Mouse (Mus musculus): ENCODE results near the gene Ftsj3. TPM values are rescaled to one million over a fixed set of nuclear protein-coding genes. Genes with fewer than 3 reads are reported as not detected.
"Not testable (repeated sequence)": the region's sequence is repeated elsewhere in the genome, so short reads cannot be mapped to it uniquely, and the experiment has no call there.

Gene Ftsj3
- polyA plus RNA-seq, 1 experiment from 2014 or later: 60.7 TPM

DNA sequence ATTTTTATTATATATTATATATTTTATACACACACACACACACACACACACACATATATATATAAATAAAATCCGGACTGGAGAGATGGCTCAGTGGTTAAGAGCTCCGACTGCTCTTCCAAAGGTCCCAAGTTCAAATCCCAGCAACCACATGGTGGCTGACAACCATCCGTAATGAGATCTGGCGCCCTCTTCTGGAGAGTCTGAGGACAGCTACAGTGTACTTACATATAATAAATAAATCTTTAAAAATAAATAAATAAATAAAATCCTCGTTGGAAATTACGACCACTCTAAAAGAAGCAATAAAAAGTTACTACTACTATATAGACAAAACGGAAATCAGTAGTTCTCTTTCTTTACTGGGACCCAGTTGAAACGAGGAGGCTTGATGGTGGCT, 21.9 kb downstream of the Ftsj3 start:
- H3K4me2 ChIP-seq; H3K4me1 ChIP-seq (ENCODE audit: insufficient read depth); H3K9me3 ChIP-seq (ENCODE audit: low read depth, low read length); ATAC-seq (ENCODE audit: insufficient read depth); H3K4me3 ChIP-seq (ENCODE audit: low read depth, low read length); H3K27ac ChIP-seq (ENCODE audit: low read depth); H3K9ac ChIP-seq; H3K27me3 ChIP-seq (ENCODE audit: insufficient read depth, low read length); DNase-seq: not testable (repeated sequence)
- H3K36me3 ChIP-seq (ENCODE audit: insufficient read depth): peaks cover 81% of the 10 kb centered on the region
- 73% methylated on average over 8 of the region's 8 CpGs for WGBS
- 0 out of 2 replicates have a peak, but pooled peaks have one; percentile 17 for TF ChIP-seq CTCF (IDR thresholded peaks at IDR 0.05; ENCODE audit: low read depth)

DNA sequence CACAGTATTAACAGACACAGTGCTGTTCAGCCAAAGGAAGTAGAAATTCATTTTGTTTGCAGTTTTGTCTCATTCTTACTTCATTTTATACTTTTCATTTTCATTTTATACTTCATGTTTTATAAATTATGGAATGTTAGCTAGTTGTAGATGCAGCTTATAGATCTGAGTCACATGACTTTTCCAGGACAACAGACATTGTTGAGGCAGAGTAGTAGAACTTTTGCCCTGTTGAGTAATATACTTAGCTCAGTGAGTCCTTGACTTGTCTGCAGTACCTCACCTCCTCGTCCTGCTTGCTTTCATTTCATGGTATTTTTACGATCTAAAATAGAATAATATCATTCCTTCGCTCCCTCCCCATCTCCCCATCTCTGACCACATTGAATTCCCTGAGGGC, 35.3 kb downstream of the Ftsj3 start:
- Histone ChIP-seq H3K9me3 (ENCODE audit: low read depth, low read length) (no peaks in the 10 kb centered on the region), H3K27me3 (ENCODE audit: insufficient read depth, low read length) (no peaks in the 10 kb centered on the region), H3K9ac (no peak overlapping the region), H3K4me2 (no peak overlapping the region), H3K4me3 (ENCODE audit: low read depth, low read length) (no peak overlapping the region), H3K4me1 (ENCODE audit: insufficient read depth) (peaks cover 9% of the 10 kb centered on the region), H3K27ac (ENCODE audit: low read depth) (no peak overlapping the region), H3K36me3 (ENCODE audit: insufficient read depth) (peaks cover 21% of the 10 kb centered on the region)
- DNase-seq: no peak
- TF ChIP-seq CTCF (IDR thresholded peaks at IDR 0.05; ENCODE audit: low read depth): no peak
- no peak for ATAC-seq (ENCODE audit: insufficient read depth)
- WGBS: 86% methylated on average over 3 of the region's 3 CpGs

DNA sequence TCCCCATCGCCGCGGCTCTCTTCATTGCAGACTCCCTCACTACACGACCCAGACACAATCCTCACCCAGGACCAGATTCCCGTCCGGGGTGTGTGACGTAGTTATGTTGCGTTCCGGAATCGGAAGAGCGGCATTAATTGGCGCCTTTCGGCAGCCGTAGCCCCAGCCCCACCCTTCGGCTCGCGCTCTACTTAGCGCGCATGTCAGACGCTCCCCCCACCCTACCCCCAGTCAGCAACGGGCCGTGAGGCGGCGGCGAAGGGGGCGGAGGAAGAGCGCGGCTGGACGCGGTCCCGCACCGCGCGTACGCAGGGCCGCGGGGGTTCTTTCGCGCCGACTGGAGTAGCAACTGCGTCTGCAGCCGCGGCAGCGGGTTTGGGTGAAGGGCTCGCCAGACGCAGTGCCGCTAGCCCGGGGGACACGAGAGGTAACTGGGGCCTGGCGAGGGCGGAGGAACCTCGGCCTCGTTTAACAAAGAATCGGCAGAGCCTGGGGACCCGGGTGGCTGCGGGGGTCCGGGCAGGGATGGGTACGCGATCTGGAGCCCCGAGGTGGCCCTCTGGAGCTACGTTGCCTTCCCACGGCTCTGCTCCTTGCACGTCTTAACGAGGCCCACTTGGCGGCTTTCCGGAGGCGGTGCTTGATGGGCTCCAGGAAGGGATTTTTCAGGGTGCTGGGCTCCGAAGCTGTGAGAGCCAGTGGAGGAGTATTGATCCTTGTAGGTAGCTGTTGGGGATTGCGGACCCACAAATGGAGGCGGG, 39.0 kb downstream of the Ftsj3 start, which contains the start of gene Ddx42:
Ddx42 (plus strand) TSS at position 197 of the 761 bp plus-strand sequence.
- peaks cover 19% of the 10 kb centered on the region for H3K4me1 ChIP-seq (ENCODE audit: insufficient read depth)
- peak; percentile 99 for DNase-seq
- H3K4me3 ChIP-seq (ENCODE audit: low read depth, low read length): peak within 1 kb of the TSS; percentile 93
- under 1% methylated on average over 70 of the region's 70 CpGs for WGBS
- peak within 1 kb of the TSS; percentile 98 for H3K27ac ChIP-seq (ENCODE audit: low read depth)
- H3K9ac ChIP-seq: peak within 1 kb of the TSS; percentile 95
- no peak for TF ChIP-seq CTCF (IDR thresholded peaks at IDR 0.05; ENCODE audit: low read depth)
- H3K4me2 ChIP-seq: peak within 1 kb of the TSS; percentile 89
- ATAC-seq (ENCODE audit: insufficient read depth): peak; percentile 94
- no peaks in the 10 kb centered on the region for H3K27me3 ChIP-seq (ENCODE audit: insufficient read depth, low read length)
- no peaks in the 10 kb centered on the region for H3K9me3 ChIP-seq (ENCODE audit: low read depth, low read length)
- H3K36me3 ChIP-seq (ENCODE audit: insufficient read depth): peaks cover 15% of the 10 kb centered on the region

DNA sequence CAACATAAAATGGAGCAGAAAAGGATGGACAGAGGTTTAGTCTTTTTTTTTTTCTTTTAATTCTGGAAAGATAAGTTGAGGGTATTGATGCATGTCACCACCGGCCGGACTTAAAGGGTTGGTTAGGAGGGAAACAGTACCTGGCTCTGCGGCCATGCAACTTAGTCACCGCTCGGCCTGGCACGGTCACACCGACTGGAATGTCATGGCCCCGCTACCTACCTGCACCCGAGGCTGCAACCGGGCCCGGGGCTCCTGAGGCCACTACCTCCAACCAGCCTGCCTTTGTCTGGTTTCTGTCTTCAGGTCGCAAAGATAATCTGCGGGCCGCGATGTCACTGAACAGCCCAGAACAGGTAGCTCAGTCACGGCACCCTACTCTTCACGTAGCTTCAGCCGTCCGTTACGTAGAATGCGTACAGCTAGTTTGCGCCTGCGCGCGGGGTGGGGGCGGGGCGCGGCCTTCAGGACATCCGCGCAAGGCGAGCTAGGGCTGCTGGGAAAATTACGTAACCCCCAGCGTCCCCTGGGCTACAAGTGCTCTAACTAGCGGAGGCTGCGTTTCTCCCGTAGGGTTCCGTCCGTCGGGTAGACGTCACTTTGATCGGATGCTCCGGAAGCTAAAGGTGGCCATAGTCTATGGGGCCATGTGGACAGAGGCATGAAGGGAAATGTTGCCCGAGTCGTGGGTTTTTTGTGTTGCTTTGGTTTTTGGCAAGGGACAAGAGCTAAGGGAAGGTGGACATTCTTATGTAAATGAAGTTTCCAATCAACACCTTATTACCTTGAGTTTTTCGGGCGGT, 39.8 kb downstream of the Ftsj3 start, which contains the start of gene Ccdc47:
Ccdc47 (minus strand) TSS at position 418 of the 803 bp plus-strand sequence.
- ATAC-seq (ENCODE audit: insufficient read depth): peak; percentile 98
- TF ChIP-seq CTCF (IDR thresholded peaks at IDR 0.05; ENCODE audit: low read depth): no peak

DNA sequence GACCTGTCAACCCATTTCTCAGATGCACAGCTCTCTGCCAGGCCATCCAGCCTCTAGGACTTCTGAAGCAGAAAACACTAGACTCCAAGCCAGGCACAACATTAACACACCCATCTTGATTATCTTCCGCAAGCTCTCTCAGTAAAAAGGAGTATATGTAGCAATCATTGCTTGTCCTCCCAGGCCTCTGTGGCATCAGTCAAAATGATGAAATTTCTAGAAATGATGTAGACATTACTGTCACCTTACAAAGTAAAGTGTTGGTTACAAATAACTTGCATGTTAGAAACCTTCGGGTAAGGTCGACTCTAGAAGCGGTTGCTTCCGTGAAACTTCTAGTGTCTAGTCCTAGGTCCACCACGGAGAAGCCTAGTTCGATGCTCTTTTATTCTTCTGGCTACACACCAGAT, 40.4 kb downstream of the Ftsj3 start:
- TF ChIP-seq CTCF (IDR thresholded peaks at IDR 0.05; ENCODE audit: low read depth): no peak

More for the DNA sequence above, 39.8 kb downstream of the Ftsj3 start, which contains the start of gene Ccdc47:
- under 1% methylated on average over 46 of the region's 46 CpGs for WGBS
- Histone ChIP-seq H3K4me3 (ENCODE audit: low read depth, low read length) (peak within 1 kb of the TSS; percentile 93), H3K9ac (peak within 1 kb of the TSS; percentile 95), H3K4me2 (peak within 1 kb of the TSS; percentile 89), H3K27ac (ENCODE audit: low read depth) (peak within 1 kb of the TSS; percentile 98), H3K4me1 (ENCODE audit: insufficient read depth) (peaks cover 19% of the 10 kb centered on the region), H3K9me3 (ENCODE audit: low read depth, low read length) (no peaks in the 10 kb centered on the region), H3K36me3 (ENCODE audit: insufficient read depth) (peaks cover 23% of the 10 kb centered on the region), H3K27me3 (ENCODE audit: insufficient read depth, low read length) (no peaks in the 10 kb centered on the region)
- DNase-seq: peak; percentile 99

DNA sequence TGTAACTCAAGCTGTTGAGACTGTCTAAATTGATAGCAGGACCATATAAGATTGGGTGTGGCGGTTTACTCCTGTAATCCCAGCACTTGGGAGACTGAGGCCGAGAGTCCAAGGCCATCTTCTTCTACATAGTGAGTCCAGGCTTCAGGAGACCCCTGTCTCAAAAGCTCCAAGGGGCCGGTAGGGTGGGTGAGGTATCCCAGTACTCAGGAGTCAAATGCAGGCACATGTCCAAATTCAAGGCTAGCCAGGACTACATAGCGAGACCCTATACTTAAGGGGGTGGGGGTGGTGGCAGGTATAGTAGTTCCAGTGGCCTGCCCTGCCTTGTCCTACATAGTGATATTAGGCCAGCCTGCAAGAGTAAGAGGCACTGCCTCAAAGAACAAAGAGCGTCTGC, 41.0 kb downstream of the Ftsj3 start:
- H3K4me2 ChIP-seq: peak overlapping the region; percentile 89
- TF ChIP-seq CTCF (IDR thresholded peaks at IDR 0.05; ENCODE audit: low read depth): no peak
- H3K27me3 ChIP-seq (ENCODE audit: insufficient read depth, low read length): no peaks in the 10 kb centered on the region
- no peak for ATAC-seq (ENCODE audit: insufficient read depth)
- H3K36me3 ChIP-seq (ENCODE audit: insufficient read depth): peaks cover 35% of the 10 kb centered on the region
- no peak overlapping the region for H3K27ac ChIP-seq (ENCODE audit: low read depth)
- peaks cover 19% of the 10 kb centered on the region for H3K4me1 ChIP-seq (ENCODE audit: insufficient read depth)
- WGBS: 89% methylated on average over 5 of the region's 5 CpGs
- H3K9ac ChIP-seq: peak overlapping the region; percentile 95
- no peak for DNase-seq
- no peaks in the 10 kb centered on the region for H3K9me3 ChIP-seq (ENCODE audit: low read depth, low read length)
- peak overlapping the region; percentile 93 for H3K4me3 ChIP-seq (ENCODE audit: low read depth, low read length)

More for the DNA sequence above, 40.4 kb downstream of the Ftsj3 start:
- 16% methylated on average over 7 of the region's 7 CpGs for WGBS
- DNase-seq (peak; percentile 12), ATAC-seq (ENCODE audit: insufficient read depth) (no peak)
- Histone ChIP-seq H3K36me3 (ENCODE audit: insufficient read depth) (peaks cover 29% of the 10 kb centered on the region), H3K9me3 (ENCODE audit: low read depth, low read length) (no peaks in the 10 kb centered on the region), H3K27ac (ENCODE audit: low read depth) (peak overlapping the region; percentile 98; the same call in 1 of the 2 replicates), H3K4me3 (ENCODE audit: low read depth, low read length) (peak overlapping the region; percentile 93), H3K9ac (peak overlapping the region; percentile 95), H3K4me1 (ENCODE audit: insufficient read depth) (peaks cover 19% of the 10 kb centered on the region), H3K27me3 (ENCODE audit: insufficient read depth, low read length) (no peaks in the 10 kb centered on the region), H3K4me2 (peak overlapping the region; percentile 89)
